Mouse (Mus musculus): ENCODE data around the gene Gm527. TPM values are rescaled to one million over a fixed set of nuclear protein-coding genes. Genes with fewer than 3 reads are reported as not detected.

The Gm527 gene
- total RNA-seq, 2 experiments from 2014 or later, result 10.1 to 13.7 TPM

Other genes starting within 250 kb of the Gm527 start
- 10 to 100 TPM; 22.4 to 23.1 TPM for gene Klhl28, start 47.6 kb downstream of the Gm527 start, total RNA-seq (2021)
- 10 to 100 TPM; 46.0 to 49.6 TPM for gene Togaram1, start 47.9 kb downstream of the Gm527 start, total RNA-seq (2021)
- gene Prpf39, start 118.4 kb downstream of the Gm527 start, total RNA-seq (2021), result 10 to 100 TPM; 35.2 to 37.9 TPM
- 100 to 1,000 TPM; 181 to 184 TPM for gene Fkbp3, start 156.1 kb downstream of the Gm527 start, total RNA-seq (2021)
- gene Fancm, start 157.7 kb downstream of the Gm527 start, total RNA-seq (2021), result 10 to 100 TPM in 1 of 2 experiments, 1 to 10 TPM in 1; 8.6 to 10.3 TPM